Mouse (Mus musculus): ENCODE data around the gene Aqp3. TPM values are rescaled to one million over a fixed set of nuclear protein-coding genes. Genes with fewer than 3 reads are reported as not detected.
A peak's percentile ranks its signal among the peaks of the same experiment; 100 is the strongest.

Gene Aqp3
- polyA plus RNA-seq, 1 experiment from 2014 or later: 101 TPM

- H3K36me3 ChIP-seq (ENCODE audit: control insufficient read depth, insufficient read depth, low read length): peaks cover 1% of the 10 kb centered on the region; the same call in 1 of the 2 replicates
- no peak overlapping the region for H3K27ac ChIP-seq (ENCODE audit: low read length)
- 0 out of 2 replicates have a peak, but pooled peaks cover 4% of the 10 kb centered on the region for H3K4me1 ChIP-seq (ENCODE audit: control insufficient read depth, insufficient read depth, low read length)
- 76% methylated on average over 6 of the region's 6 CpGs for WGBS
- no peak overlapping the region for H3K9ac ChIP-seq (ENCODE audit: low read length)
- H3K9me3 ChIP-seq (replicated peaks; ENCODE audit: control insufficient read depth, low read length): no peaks in the 10 kb centered on the region
- no peak overlapping the region for H3K4me2 ChIP-seq (ENCODE audit: low read depth, low read length)
- no peak for ATAC-seq (ENCODE audit: insufficient read depth, low FRiP score)
- H3K4me3 ChIP-seq (replicated peaks; ENCODE audit: low read length): no peak overlapping the region
- no peaks in the 10 kb centered on the region for H3K27me3 ChIP-seq (ENCODE audit: control insufficient read depth, insufficient read depth, low read length)
Measured at GRCm38 (mm10) chr4:41133529-41134291, 35.7 kb upstream of the Aqp3 start.

DNA sequence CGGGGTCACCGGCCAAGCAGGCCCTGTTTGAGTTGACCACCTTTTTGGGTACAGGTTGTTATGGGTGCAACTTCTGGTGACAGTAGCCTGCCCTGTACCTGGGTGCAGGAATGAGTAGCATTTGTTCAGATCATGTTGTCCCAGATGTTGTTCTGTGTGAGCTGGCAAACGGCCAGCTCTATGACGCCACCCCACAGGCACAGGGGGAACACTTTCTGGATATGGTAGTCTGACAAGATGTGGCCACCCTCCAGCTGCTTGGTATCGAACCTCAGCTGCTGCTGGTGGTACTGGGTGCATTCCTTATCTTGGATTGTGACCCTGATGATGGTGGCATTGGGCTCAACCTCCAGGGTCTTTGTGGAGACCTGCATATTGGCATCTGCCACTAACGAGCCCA is 34.5 kb upstream of the Aqp3 start:
- ATAC-seq (ENCODE audit: insufficient read depth, low FRiP score): no peak
- no peak overlapping the region for H3K4me3 ChIP-seq (replicated peaks; ENCODE audit: low read length)
- H3K9ac ChIP-seq (ENCODE audit: low read length): no peak overlapping the region
- H3K9me3 ChIP-seq (replicated peaks; ENCODE audit: control insufficient read depth, low read length): no peaks in the 10 kb centered on the region
- no peak overlapping the region for H3K27ac ChIP-seq (ENCODE audit: low read length)
- 74% methylated on average over 6 of the region's 6 CpGs for WGBS
- H3K4me1 ChIP-seq (ENCODE audit: control insufficient read depth, insufficient read depth, low read length): 0 out of 2 replicates have a peak, but pooled peaks cover 4% of the 10 kb centered on the region
- no peak overlapping the region for H3K4me2 ChIP-seq (ENCODE audit: low read depth, low read length)
- H3K36me3 ChIP-seq (ENCODE audit: control insufficient read depth, insufficient read depth, low read length): no peaks in the 10 kb centered on the region
- no peaks in the 10 kb centered on the region for H3K27me3 ChIP-seq (ENCODE audit: control insufficient read depth, insufficient read depth, low read length)

- Histone ChIP-seq H3K4me3 (replicated peaks; ENCODE audit: low read length) (no peak overlapping the region), H3K27ac (ENCODE audit: low read length) (no peak overlapping the region), H3K4me2 (ENCODE audit: low read depth, low read length) (no peak overlapping the region), H3K27me3 (ENCODE audit: control insufficient read depth, insufficient read depth, low read length) (no peaks in the 10 kb centered on the region), H3K36me3 (ENCODE audit: control insufficient read depth, insufficient read depth, low read length) (no peaks in the 10 kb centered on the region), H3K4me1 (ENCODE audit: control insufficient read depth, insufficient read depth, low read length) (no peaks in the 10 kb centered on the region), H3K9ac (ENCODE audit: low read length) (no peak overlapping the region), H3K9me3 (replicated peaks; ENCODE audit: control insufficient read depth, low read length) (no peaks in the 10 kb centered on the region)
- no peak for ATAC-seq (ENCODE audit: insufficient read depth, low FRiP score)
- 83% methylated on average over 3 of the region's 3 CpGs for WGBS
Measured at GRCm38 (mm10) chr4:41129836-41130235, 31.9 kb upstream of the Aqp3 start.

GRCm38 (mm10) chr4:41129406-41129805 is 31.4 kb upstream of the Aqp3 start:
- 2% methylated on average over 2 of the region's 2 CpGs for WGBS
- peak; percentile 68; the same call in 1 of the 2 replicates for ATAC-seq (ENCODE audit: insufficient read depth, low FRiP score)
- H3K9me3 ChIP-seq (replicated peaks; ENCODE audit: control insufficient read depth, low read length): no peaks in the 10 kb centered on the region
- H3K4me3 ChIP-seq (replicated peaks; ENCODE audit: low read length): no peak overlapping the region
- H3K27ac ChIP-seq (ENCODE audit: low read length): no peak overlapping the region
- no peaks in the 10 kb centered on the region for H3K27me3 ChIP-seq (ENCODE audit: control insufficient read depth, insufficient read depth, low read length)
- no peak overlapping the region for H3K9ac ChIP-seq (ENCODE audit: low read length)
- no peak overlapping the region for H3K4me2 ChIP-seq (ENCODE audit: low read depth, low read length)
- H3K4me1 ChIP-seq (ENCODE audit: control insufficient read depth, insufficient read depth, low read length): no peaks in the 10 kb centered on the region
- H3K36me3 ChIP-seq (ENCODE audit: control insufficient read depth, insufficient read depth, low read length): no peaks in the 10 kb centered on the region

DNA sequence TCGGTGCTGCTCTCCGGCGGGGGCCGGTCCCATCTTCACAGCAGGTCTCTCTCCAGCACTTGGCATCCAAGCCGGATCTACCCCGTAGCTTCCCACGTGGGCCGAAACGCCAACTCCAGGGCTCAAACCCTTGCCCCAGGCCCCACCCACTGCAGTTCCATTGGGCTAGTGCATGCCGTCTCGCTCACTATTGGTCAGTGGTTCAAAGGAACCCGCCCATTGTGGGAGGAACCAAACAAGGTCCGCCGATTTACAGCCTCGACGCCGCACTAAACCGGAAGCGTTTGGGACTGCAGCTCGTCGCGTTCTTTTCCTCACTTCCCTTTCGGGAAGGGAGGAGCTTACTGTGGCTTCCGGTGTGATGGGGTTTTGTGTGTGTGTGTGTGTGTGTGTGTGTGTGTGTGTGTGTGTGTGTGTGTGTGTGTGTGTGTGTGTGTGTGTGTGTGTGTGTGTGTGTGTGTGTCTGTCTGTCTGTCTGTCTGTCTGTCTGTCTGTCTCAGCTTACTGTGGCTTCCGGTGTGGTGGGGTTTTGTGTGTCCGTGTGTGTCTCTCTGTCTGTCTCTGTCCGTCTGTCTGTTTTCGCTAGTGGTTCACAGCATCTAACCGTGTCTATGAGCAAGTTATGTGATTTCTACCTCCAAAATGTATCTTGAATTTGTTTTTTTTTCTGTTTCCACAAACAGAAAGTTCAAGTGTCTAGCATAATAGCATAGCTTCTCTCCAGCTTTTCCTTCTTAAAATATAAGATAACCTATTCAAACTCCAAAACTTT is 26.4 kb upstream of the Aqp3 start, which contains the start of gene Nol6:
TSS of gene Nol6 (minus strand) at position 276 of the 772 bp plus-strand sequence.
- Histone ChIP-seq H3K9me3 (replicated peaks; ENCODE audit: control insufficient read depth, low read length) (no peaks in the 10 kb centered on the region), H3K27ac (ENCODE audit: low read length) (no peak within 1 kb of the TSS), H3K4me2 (ENCODE audit: low read depth, low read length) (peak within 1 kb of the TSS; percentile 79), H3K4me1 (ENCODE audit: control insufficient read depth, insufficient read depth, low read length) (peaks cover 7% of the 10 kb centered on the region), H3K4me3 (replicated peaks; ENCODE audit: low read length) (peak within 1 kb of the TSS; percentile 76), H3K27me3 (ENCODE audit: control insufficient read depth, insufficient read depth, low read length) (no peaks in the 10 kb centered on the region), H3K36me3 (ENCODE audit: control insufficient read depth, insufficient read depth, low read length) (peaks cover 15% of the 10 kb centered on the region; the same call in 1 of the 2 replicates), H3K9ac (ENCODE audit: low read length) (peak within 1 kb of the TSS; percentile 78)
- 3% methylated on average over 28 of the region's 29 CpGs for WGBS
- peak; percentile 100 for ATAC-seq (ENCODE audit: insufficient read depth, low FRiP score)

DNA sequence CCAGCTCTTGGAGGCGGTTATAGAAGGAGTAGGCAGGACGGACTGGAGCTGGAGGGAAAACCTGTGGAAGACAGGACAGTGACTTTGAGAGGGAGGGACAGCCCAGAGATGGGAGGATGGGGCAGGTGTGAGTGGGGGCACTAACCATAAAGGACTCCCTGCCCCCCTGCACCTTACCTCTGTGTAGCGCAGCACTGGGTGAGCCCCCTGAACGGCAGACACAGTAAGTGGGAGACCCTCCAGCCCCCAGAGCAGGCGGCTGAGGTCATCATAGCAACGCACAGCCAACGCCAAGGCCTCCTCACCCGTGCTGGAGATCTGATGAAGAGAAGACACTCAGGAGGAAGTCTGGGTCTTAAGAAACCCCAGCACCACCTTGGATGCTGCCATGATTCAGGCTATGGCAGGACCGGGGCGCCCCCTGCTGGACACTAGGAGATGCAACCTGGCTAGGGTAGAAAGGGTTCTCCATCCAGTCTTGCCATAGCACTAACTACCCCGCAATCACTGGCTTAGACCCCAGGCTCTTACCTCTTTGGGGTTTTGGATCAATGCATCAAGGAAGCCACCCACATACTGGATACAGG is 20.8 kb upstream of the Aqp3 start:
- 72% methylated on average over 11 of the region's 11 CpGs for WGBS
- no peaks in the 10 kb centered on the region for H3K27me3 ChIP-seq (ENCODE audit: control insufficient read depth, insufficient read depth, low read length)
- peak; percentile 49; the same call in 1 of the 2 replicates for ATAC-seq (ENCODE audit: insufficient read depth, low FRiP score)
- H3K36me3 ChIP-seq (ENCODE audit: control insufficient read depth, insufficient read depth, low read length): peaks cover 15% of the 10 kb centered on the region
- H3K4me3 ChIP-seq (replicated peaks; ENCODE audit: low read length): no peak overlapping the region
- peaks cover 7% of the 10 kb centered on the region for H3K4me1 ChIP-seq (ENCODE audit: control insufficient read depth, insufficient read depth, low read length)
- no peak overlapping the region for H3K27ac ChIP-seq (ENCODE audit: low read length)
- no peak overlapping the region for H3K4me2 ChIP-seq (ENCODE audit: low read depth, low read length)
- no peak overlapping the region for H3K9ac ChIP-seq (ENCODE audit: low read length)
- no peaks in the 10 kb centered on the region for H3K9me3 ChIP-seq (replicated peaks; ENCODE audit: control insufficient read depth, low read length)

- no peak for ATAC-seq (ENCODE audit: insufficient read depth, low FRiP score)
- Histone ChIP-seq H3K9ac (ENCODE audit: low read length) (no peak overlapping the region), H3K9me3 (replicated peaks; ENCODE audit: control insufficient read depth, low read length) (no peaks in the 10 kb centered on the region), H3K36me3 (ENCODE audit: control insufficient read depth, insufficient read depth, low read length) (peaks cover 13% of the 10 kb centered on the region), H3K4me1 (ENCODE audit: control insufficient read depth, insufficient read depth, low read length) (no peaks in the 10 kb centered on the region), H3K4me2 (ENCODE audit: low read depth, low read length) (no peak overlapping the region), H3K4me3 (replicated peaks; ENCODE audit: low read length) (no peak overlapping the region), H3K27ac (ENCODE audit: low read length) (no peak overlapping the region), H3K27me3 (ENCODE audit: control insufficient read depth, insufficient read depth, low read length) (no peaks in the 10 kb centered on the region)
- 72% methylated on average over 3 of the region's 3 CpGs for WGBS
Measured at GRCm38 (mm10) chr4:41116817-41117216, 18.8 kb upstream of the Aqp3 start.

GRCm38 (mm10) chr4:41115793-41116192 is 17.8 kb upstream of the Aqp3 start:
- no peak overlapping the region for H3K4me3 ChIP-seq (replicated peaks; ENCODE audit: low read length)
- H3K4me1 ChIP-seq (ENCODE audit: control insufficient read depth, insufficient read depth, low read length): no peaks in the 10 kb centered on the region
- no peak overlapping the region for H3K4me2 ChIP-seq (ENCODE audit: low read depth, low read length)
- H3K27ac ChIP-seq (ENCODE audit: low read length): no peak overlapping the region
- no peak overlapping the region for H3K9ac ChIP-seq (ENCODE audit: low read length)
- H3K36me3 ChIP-seq (ENCODE audit: control insufficient read depth, insufficient read depth, low read length): peaks cover 7% of the 10 kb centered on the region
- WGBS: 93% methylated on average over 15 of the region's 15 CpGs
- H3K27me3 ChIP-seq (ENCODE audit: control insufficient read depth, insufficient read depth, low read length): no peaks in the 10 kb centered on the region
- no peak for ATAC-seq (ENCODE audit: insufficient read depth, low FRiP score)
- H3K9me3 ChIP-seq (replicated peaks; ENCODE audit: control insufficient read depth, low read length): no peaks in the 10 kb centered on the region

- Histone ChIP-seq H3K9ac (ENCODE audit: low read length) (no peak overlapping the region), H3K4me1 (ENCODE audit: control insufficient read depth, insufficient read depth, low read length) (no peaks in the 10 kb centered on the region), H3K9me3 (replicated peaks; ENCODE audit: control insufficient read depth, low read length) (no peaks in the 10 kb centered on the region), H3K36me3 (ENCODE audit: control insufficient read depth, insufficient read depth, low read length) (peaks cover 4% of the 10 kb centered on the region), H3K27me3 (ENCODE audit: control insufficient read depth, insufficient read depth, low read length) (no peaks in the 10 kb centered on the region), H3K27ac (ENCODE audit: low read length) (no peak overlapping the region), H3K4me2 (ENCODE audit: low read depth, low read length) (no peak overlapping the region), H3K4me3 (replicated peaks; ENCODE audit: low read length) (no peak overlapping the region)
- WGBS: 85% methylated on average over 6 of the region's 6 CpGs
- no peak for ATAC-seq (ENCODE audit: insufficient read depth, low FRiP score)
Measured at GRCm38 (mm10) chr4:41115074-41115473, 17.1 kb upstream of the Aqp3 start.
